In the genomic region with DNA sequence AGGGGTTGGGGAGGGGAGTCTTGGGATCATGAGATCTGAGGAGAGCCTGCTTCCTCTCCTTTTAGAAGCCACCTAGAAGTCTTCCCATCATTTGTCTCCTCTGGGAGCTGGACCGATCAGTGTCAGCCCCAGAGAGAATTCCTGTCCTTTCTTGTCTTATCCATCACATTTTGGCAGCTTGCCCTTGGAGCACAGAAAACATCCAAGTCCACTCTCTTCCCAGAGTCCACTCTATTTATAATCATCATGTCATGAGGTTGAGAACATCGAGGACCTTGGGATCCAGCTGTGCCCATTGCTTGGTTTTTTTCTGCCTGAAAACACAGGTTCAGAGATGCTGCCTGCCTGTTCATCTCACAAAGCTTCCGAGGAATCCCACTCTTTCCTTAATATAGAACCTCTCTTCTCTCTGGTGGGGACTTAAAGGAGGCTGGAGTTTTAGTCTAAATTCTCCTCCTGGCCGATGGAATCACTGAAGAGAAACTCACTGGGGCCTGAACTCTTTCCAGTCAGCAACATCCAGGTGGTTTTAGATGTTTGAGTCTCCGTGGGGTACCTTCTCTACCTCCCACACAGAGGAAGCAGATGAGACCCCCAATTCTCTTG, we compare ENCODE assay signal across 16 mouse cellular contexts.
A peak's percentile ranks its signal among the peaks of the same experiment; 100 is the strongest.
DNase-seq lines count a peak whose midpoint lies in the region; ATAC-seq and TF ChIP-seq lines count a peak whose summit lies in the region.
"Had no signal": no experiment of that assay in that cellular context is flagged by ENCODE, and none has a peak within 500 bp of the region (broad histone marks: within the 10 kb centered on the region; RNA-seq: fewer than 3 reads in every experiment).

No protein-coding gene starts in this region.

- no peaks in the 10 kb centered on the region for H3K36me3 ChIP-seq in hindbrain, embryonic 12.5 days
- H3K36me3 ChIP-seq: embryonic facial prominence, embryonic 15.5 days; forebrain, embryonic 15.5 days had no signal

- TF ChIP-seq CTCF in left cerebral cortex, adult 2 months (IDR thresholded peaks at IDR 0.05) = no peak
- TF ChIP-seq CTCF in cortical plate, adult 2 months (IDR thresholded peaks at IDR 0.05; ENCODE audit: extremely low read depth, insufficient read depth, low read length) = no peak

- no peak for TF ChIP-seq POLR2A in cortical plate, adult 2 months (IDR thresholded peaks at IDR 0.05; ENCODE audit: extremely low read depth, insufficient read depth, low read length)

- no peak overlapping the region for H3K4me2 ChIP-seq in hindbrain, embryonic 12.5 days (replicated peaks)
- H3K4me2 ChIP-seq: embryonic facial prominence, embryonic 15.5 days; forebrain, embryonic 15.5 days; midbrain, embryonic 11.5 days had no signal

- H3K27me3 ChIP-seq in hindbrain, embryonic 12.5 days = no peaks in the 10 kb centered on the region
- H3K27me3 ChIP-seq: embryonic facial prominence, embryonic 15.5 days; forebrain, embryonic 15.5 days had no signal

- peaks cover 8% of the 10 kb centered on the region for H3K4me1 ChIP-seq in cortical plate, adult 2 months (ENCODE audit: control insufficient read depth, insufficient read depth, low read length)
- peaks cover 12% of the 10 kb centered on the region for H3K4me1 ChIP-seq in hindbrain, embryonic 12.5 days
- H3K4me1 ChIP-seq: embryonic facial prominence, embryonic 15.5 days had no signal

- intact Hi-C loops in left cerebral cortex, adult 2 months (cut with DNase I) = no loop called here

- no peaks in the 10 kb centered on the region for H3K9me3 ChIP-seq in hindbrain, embryonic 12.5 days (replicated peaks)
- H3K9me3 ChIP-seq: embryonic facial prominence, embryonic 15.5 days; forebrain, embryonic 15.5 days had no signal

- H3K27ac ChIP-seq in left cerebral cortex, adult 2 months = peak overlapping the region; percentile 66
- H3K27ac ChIP-seq in cortical plate, adult 2 months (ENCODE audit: insufficient read depth, low read length) = 0 out of 2 replicates have a peak overlapping the region, but pooled peaks have one; percentile 48
- H3K27ac ChIP-seq in hindbrain, embryonic 12.5 days = no peak overlapping the region
- H3K27ac ChIP-seq: embryonic facial prominence, embryonic 15.5 days; forebrain, embryonic 15.5 days had no signal

- no peak overlapping the region for H3K9ac ChIP-seq in hindbrain, embryonic 12.5 days
- H3K9ac ChIP-seq: embryonic facial prominence, embryonic 15.5 days; forebrain, embryonic 15.5 days; liver, postnatal 0 days had no signal

- no peak for DNase-seq in frontal cortex, postnatal 25 days (ENCODE audit: low spot score in 2 of 2)
- peak in 1 of 2 experiments; percentile 20 for DNase-seq in left cerebral cortex, adult 2 months (ENCODE audit: extremely low spot score in 1 of 2, low spot score in 2 of 2)
- DNase-seq in left cerebral cortex, adult 11 months (ENCODE audit: low spot score) = no peak
- peak; percentile 56 for DNase-seq in skeletal muscle tissue, adult 2 months (ENCODE audit: low read depth, low spot score)
- DNase-seq: cerebellum, postnatal 36 days; layer of hippocampus, adult 9-11 months; left cerebral cortex, postnatal 4 days; liver, postnatal 0 days; thymus, adult 18-20 months had no signal

- WGBS in hindbrain, embryonic 12.5 days = 77% methylated on average over 5 of the region's 5 CpGs

- peak; percentile 71 for ATAC-seq in frontal cortex, adult (ENCODE audit: low TSS enrichment)
- ATAC-seq in hindbrain, embryonic 12.5 days (ENCODE audit: low FRiP score) = no peak
- ATAC-seq: forebrain, embryonic 15.5 days; inflammation-experienced regulatory T-cells, adult 6 months; liver, postnatal 0 days had no signal

- no peak overlapping the region for H3K4me3 ChIP-seq in left cerebral cortex, adult 2 months
- H3K4me3 ChIP-seq in cortical plate, adult 2 months (ENCODE audit: insufficient read depth, low read length) = no peak overlapping the region
- no peak overlapping the region for H3K4me3 ChIP-seq in hindbrain, embryonic 12.5 days
- H3K4me3 ChIP-seq: embryonic facial prominence, embryonic 15.5 days; forebrain, embryonic 15.5 days had no signal
